Mouse (Mus musculus) olfactory bulb, adult 2 months (tissue): Measurements from ENCODE around the gene 1700049E17Rik2.
"Not testable (repeated sequence)": the region's sequence is repeated elsewhere in the genome, so short reads cannot be mapped to it uniquely, and the experiment has no call there.

Experiments used
- CTCF ChIP-seq: fragments of 200-500 bp; IDR thresholded peaks from 2 replicates; pipeline ENCODE4 v1.5.1; 2012; ENCODE audit warnings: low read depth, mild to moderate bottlenecking, low read length, moderate library complexity; ENCODE audit not compliant: insufficient read depth
- POLR2A ChIP-seq: fragments of 200-500 bp; IDR thresholded peaks from 2 replicates; pipeline ENCODE4 v1.6.1; 2012; ENCODE audit warnings: mild to moderate bottlenecking, low read depth, low read length, moderate library complexity; ENCODE audit not compliant: insufficient read depth

- TF ChIP-seq CTCF, POLR2A: not testable (repeated sequence)
Measured at GRCm38 (mm10) chr14:41622535-41622934, 49.5 kb downstream of the 1700049E17Rik2 start.
